Mouse (Mus musculus) heart, adult 8-10 months (tissue): ENCODE results near the gene Mrpl19. TPM values are rescaled to one million over a fixed set of nuclear protein-coding genes. Genes with fewer than 3 reads are reported as not detected.

Experiments
- DNase-seq: peaks from one replicate; pipeline ENCODE4 v3.0.0; 2022; ENCODE audit warnings: low spot score
- total RNA-seq, 4 experiments: library from RNA; stranded (reverse); gene quantifications; 2 replicates each; pipeline ENCODE4 v1.2.4; 2022

The Mrpl19 gene
- total RNA-seq, result 10 to 100 TPM; 37.6 to 46.0 (median 41.4) TPM

DNA sequence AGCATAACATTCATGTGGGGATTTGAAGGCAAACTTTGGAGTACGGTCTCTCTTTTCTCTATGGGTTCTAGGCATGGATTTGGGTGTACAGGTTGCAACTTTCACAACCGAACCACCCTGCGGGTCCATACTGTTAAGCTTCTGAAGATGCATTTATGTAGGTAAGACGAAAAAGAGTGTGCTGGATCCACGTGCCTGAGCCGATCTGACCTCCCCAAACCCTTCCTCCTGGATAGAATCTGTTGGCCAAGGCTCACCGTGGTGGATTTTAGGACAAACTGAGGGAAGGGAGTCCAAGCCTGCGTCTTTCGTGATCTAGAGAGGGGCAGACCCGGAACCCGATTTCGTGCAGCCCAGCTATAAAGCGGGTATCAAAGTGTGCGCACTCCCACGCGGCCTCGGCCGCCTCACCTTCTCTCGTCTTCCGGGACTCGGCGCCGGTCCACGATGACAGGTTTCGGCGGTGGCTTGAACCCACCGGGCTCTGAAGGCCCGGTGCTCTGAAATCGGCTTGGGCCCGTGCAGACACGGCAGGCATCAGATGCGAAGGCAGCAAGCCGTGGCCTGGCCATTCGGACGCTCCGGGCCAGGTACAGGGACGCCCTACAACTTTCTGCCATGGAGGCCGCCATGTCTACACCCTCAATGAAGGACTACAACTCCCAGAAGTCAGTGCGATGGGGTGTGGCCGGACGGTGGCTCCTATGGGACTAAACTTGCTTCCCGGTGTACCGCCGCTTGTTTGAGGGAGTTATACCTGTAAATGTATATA is at the start of gene Mrpl19:
Gene Mrpl19 (minus strand): TSS at position 663 of the 772 bp plus-strand sequence.
- DNase-seq, result peak; percentile 97

DNA sequence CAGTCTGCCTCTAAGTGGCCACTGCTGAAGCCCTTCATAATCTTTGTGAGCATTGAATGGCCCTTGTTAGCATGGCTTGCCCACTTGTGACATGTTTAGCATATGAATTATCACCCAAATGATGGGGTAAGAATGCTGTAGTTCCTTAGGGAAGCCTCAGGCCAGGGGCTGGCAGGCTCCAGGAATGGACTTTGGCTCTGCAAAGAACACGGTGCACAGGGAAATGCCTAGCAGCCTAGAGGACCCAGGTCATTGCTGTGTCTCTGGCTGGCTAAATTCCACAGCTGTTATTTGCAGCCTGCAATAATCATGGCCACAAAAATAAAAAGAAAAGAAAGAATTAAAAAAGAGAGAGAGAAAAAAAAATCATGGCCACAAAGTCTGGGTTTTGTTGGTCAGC is 46.6 kb upstream of the Mrpl19 start:
- DNase-seq, result no peak

DNA sequence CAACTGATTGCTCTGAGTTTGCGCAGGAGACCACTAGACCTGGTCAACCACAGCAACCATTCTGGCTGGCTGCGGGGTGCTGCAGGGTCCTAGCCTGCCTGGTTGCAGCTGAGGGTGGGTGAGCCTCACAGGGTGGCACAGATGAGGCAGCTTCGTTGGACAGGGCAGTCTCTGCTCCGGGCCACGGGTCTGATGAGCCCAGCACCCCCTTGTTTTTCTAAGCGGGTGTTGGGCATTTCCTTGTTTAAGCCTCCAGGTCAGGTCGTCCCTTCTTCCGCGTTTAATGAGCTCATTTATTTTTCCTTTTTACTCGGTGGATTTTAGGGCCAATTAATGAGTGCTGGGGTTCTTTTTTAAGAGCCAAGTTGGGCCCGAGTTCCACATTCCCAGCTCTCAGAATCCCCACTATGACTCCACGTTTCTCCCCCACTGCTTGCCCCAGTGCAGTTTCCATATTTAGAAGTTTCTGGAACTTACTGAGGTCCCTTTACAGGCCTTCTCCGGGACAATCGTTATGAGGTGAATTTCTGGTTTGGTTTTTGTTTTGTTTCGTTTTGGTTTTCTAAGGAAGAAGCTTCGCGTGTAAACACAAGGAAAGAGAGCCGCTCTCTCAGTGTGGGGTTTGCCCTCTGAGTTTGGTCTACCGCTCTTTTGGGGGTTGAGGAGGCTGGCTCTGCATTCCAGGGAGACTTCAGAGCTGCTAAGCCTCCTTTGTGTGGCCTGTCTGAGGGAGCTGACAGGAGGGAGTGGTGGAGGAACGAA is 24.5 kb upstream of the Mrpl19 start:
- no peak for DNase-seq

DNA sequence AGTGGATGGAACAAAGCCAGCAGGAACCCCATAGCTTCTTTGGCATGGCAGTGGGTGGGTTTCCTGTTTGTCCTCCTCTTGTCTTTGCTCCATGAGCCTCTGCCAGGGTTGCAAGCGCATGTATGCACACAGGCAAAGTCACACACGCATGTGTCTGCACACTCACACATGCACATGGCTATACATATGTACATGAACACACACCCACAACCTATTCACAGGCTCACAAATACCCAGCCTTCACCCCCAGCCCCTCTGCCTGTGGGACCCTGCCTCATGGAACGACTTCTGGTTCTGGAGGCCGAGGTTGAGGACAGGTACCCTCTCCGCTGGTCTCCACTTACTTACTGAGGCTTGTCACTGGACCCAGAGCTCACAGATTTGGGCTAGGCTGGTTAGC is 22.6 kb upstream of the Mrpl19 start:
- no peak for DNase-seq

- no peak for DNase-seq
Observed at GRCm38 (mm10) chr6:81987580-81987979, 21.8 kb upstream of the Mrpl19 start.

DNA sequence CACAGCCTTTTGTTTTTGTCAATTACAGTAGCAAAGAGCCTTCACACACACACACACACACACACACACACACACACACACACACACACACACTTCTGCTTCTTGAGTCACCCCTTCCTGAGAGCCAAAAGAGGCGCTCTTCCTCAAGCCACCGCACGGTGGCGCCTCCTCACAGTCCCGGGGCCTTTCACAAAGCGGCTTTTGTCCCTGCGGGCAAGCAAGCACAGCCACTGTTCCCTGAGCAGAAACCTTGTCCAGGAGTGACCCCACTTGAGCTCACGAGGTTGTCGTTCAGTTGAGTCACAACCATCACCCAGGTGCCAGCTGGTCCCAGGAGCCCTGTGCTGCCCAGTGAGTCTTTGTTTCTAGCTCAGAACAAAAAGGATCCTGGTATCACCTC is 21.3 kb upstream of the Mrpl19 start:
- DNase-seq, result peak; percentile 74

- DNase-seq, result no peak
Observed at GRCm38 (mm10) chr6:81986599-81986998, 20.8 kb upstream of the Mrpl19 start.

DNA sequence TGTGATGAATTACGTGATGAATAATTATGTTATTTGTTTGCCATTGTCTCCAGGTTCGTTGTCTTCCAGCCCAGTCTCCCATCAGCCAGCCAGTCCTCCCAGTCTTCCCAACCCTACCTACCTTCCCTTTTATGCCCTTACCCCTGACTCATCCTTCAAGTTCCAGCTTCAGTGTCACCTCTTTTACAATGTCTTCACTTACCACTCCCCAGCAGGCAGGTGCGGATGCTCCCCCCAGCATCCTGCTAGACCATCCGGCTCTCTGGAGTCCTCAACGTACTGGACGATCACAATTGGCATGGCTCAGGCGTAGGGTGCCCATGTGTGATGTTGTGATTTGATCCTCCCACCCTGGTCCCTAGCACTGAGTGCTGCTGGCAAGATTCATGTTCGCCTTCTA is 20.4 kb upstream of the Mrpl19 start:
- no peak for DNase-seq

DNA sequence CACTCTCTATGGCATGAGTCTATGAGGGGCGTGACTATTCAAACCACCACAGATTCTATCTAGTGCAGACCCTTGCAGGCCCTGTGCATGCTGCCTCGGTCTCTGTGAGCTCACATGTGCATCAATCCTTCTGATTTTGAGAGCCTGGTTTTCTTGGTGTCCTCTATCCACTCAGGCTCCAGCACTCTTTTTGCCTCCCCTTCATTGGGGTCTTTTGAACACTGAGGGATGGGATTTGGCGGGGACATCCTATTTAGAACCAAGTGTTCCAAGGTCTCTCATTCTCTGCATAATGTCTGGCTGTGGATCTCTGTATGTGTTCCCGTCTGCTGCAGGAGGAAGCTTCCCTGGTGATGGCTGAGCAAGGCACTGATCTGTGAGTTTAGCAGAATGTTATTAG is 13.5 kb upstream of the Mrpl19 start:
- DNase-seq, result no peak

GRCm38 (mm10) chr6:81975971-81976621 is 10.3 kb upstream of the Mrpl19 start:
- DNase-seq, result peak; percentile 65

DNA sequence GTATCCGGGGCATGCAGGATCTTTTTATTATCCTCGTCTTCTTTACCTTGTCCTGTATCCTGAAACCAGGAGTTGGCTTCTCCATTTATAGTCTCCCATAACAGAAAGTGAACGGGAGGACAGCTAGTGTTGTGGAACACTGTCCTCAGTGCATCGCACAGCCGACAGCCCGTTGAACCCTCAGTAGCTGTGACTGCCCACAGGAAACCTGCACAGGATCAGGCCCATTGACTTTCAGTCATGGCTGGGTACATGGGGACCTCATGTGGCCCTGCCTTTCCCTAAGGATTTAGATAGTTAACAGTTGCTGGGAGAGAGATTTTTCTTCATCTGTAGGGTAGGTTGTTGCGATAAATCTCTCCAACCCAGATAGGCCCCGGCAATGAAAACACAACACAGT is 6.8 kb upstream of the Mrpl19 start:
- no peak for DNase-seq

DNA sequence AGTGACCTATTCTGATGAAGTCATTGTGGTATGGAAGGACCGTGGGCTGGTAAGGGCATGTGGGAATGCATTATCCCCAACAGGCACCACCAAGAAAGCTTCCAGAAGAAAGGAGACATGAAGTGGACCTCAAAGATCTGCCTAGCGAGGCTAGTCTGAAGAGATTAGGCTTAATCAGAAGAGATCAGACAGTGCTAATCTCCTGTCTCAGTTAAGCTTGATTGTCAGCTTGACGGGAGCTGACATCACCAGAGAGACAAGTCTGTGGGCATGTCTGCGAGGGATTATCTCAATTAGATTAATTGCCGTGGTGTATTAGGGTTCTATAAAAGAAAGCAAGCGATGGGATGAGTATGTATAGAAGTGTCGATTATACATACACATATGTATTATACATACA is 5.4 kb upstream of the Mrpl19 start:
- no peak for DNase-seq

- no peak for DNase-seq
Observed at GRCm38 (mm10) chr6:81966068-81966544, 348 bp upstream of the Mrpl19 start.

DNA sequence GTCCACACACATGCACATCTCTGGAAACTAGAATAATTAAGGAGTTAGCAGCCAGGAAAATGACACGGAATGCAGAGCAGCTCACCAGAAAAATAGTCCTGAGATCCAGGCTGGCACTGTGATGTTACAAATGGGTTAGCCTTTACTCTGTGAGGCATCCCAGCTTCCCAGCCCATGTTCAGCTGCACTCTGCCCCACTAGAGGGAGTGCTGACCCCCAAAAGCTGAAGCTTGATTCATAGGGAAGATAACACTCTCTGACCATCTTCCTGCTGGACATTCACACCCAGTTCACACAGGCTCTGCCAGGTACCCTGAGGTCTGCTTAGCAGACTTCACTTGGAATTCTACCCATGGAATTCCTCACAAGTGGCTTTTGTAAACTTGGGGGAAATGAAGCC is 5.5 kb downstream of the Mrpl19 start:
- DNase-seq, result no peak

DNA sequence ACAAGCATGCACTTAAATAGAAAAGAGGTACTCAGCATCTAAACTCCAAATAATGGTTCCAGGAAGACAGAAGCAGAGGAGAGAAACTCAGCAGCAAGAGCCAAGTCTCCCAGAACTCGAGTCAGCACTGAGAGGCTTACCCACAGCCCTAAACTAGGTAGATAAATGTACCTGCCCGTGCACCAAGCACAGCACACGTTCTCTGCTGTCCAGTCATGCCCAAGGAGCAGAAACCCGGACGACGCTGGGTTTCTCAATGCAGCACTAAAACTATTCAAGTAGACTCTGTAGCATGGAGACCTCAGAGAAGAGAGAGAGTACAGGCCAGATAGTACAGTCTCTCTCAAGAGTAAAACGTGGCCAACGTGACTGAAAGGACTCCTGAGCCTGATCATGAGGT is 5.9 kb downstream of the Mrpl19 start:
- no peak for DNase-seq

DNA sequence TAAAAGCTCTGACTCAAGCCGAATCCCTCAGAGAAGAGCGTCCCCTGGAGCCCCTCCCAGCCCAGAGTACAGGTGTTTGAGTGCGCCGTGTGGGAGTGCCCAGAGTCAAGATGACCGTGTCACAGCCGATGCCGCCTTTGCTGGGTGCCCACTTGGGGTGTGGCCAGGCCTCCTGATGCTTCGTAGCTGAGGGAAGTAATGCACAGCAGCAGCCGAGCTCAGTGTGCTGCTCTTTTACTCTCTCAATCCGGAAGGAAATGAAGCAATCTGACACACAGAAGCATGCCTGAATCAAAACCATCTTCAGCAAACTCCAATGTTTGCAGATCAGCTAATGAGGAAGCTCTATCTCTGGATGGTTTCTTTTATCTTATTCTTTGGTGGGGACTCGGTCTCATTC is 7.8 kb downstream of the Mrpl19 start:
- DNase-seq, result no peak

GRCm38 (mm10) chr6:81956399-81956798 is 9.4 kb downstream of the Mrpl19 start:
- no peak for DNase-seq

- no peak for DNase-seq
Observed at GRCm38 (mm10) chr6:81955133-81955532, 10.6 kb downstream of the Mrpl19 start.

DNA sequence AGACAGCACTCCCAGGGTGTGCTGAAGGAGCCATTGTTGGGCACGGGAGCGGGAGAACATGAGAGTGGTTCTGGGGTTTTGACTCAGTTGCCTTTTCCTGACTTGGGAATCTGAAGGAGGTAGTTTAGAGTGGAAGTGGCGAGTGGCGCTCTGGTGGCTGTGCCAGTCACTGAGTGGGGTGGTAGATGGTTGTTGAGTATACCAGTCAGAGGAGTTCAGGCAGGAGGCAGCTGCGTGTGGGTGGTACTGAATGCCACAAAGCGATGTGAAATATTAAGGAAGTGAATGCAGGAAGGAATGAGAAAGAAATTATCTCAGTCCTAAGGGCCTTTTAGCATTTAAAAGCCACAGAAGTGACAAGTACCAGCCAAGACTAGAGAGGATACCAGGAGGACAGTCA is 18.9 kb downstream of the Mrpl19 start:
- no peak for DNase-seq

GRCm38 (mm10) chr6:81944432-81944831 is 21.3 kb downstream of the Mrpl19 start:
- no peak for DNase-seq

GRCm38 (mm10) chr6:81943281-81943680 is 22.5 kb downstream of the Mrpl19 start:
- DNase-seq, result no peak

DNA sequence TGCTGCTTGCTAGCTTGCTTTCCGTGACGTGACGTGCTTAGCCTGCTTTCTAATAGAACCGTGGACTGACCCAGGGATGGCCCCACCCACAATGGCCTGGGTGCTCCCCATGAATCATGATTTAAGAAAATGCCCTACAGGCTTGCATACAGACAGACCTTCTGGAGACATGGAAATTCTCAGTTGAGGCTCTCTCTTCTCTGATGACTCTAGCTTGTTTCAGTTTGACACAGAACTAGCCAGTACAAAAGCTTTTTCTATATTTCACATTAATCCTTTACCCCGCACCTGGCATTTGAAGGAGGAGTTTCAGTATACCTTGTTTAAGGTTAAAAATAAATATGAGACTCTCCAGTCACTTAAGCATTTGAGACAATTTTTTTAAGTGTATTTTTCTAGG is 24.0 kb downstream of the Mrpl19 start:
- DNase-seq, result no peak

DNA sequence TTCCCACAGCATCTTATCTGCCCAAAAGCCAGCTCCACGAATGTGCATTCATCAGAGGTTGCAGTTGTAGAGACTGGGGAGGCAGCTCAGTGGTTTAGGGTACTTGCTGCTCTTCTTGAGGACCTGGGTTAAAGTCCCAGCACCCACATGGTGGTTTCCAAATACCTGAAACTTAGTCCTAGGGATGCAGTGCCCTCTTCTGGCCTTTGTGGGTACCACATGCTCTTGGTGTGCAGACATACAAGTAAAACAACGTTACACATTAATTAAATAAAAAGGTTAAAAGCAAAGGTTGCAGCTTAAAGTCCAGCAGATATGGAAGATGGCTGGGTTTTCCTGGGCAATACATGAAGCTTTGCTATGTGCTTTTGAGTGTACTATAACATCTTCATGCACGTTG is 32.5 kb downstream of the Mrpl19 start:
- DNase-seq, result no peak
